Mouse (Mus musculus): ENCODE data around the gene Srrt. TPM values are rescaled to one million over a fixed set of nuclear protein-coding genes. Genes with fewer than 3 reads are reported as not detected.

Gene Srrt
- total and polyA plus RNA-seq, 2 experiments: 20.7 to 61.5 TPM

DNA sequence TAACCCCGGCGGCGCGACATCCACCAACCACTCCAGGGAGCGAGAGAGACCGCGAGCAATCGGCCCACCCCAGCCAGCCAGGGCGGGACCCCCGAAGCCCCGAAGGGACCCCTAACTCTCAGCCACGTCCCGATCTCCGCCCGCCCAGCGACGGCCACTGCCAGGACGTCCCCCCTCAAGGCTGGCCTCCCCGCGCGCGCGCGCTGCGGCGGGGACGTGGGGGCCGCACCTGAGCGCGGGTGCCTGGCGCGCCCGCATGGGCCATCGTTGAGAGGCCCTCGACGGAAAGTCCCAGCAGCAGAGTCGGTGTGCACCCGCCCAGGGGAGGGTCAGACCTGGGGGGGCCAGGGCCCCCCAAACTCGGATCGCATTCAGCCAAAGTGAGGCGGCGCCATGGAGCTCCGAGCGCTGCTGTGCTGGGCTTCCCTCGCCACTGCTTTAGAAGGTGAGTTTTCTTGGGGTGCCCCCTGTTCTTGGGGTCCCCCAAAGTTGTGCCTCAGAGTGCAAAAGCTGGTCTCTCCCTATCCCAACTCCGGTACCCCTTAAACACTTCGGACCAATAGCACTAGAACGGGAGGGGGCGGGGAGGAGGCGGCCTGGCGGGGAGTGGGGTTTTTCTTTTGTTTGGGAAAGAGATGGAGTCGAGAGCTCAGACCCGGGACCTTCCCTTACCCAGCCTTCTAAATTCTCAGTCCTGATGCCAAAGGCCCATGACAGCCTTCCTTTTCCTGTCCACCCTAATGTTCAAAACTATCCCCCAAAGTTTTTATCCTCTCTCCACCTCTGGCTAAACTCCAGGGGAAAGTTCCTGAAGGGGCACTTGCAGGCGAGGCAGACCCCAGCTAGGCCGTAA, 43.0 kb upstream of the Srrt start:
- H3K79me2 ChIP-seq (ENCODE audit: control insufficient read depth, insufficient read depth, low read length): peaks cover 13% of the 10 kb centered on the region
- no peaks in the 10 kb centered on the region for H3K27me3 ChIP-seq (ENCODE audit: control insufficient read depth, insufficient read depth, low read length)
- TF ChIP-seq CTCF (IDR thresholded peaks at IDR 0.05; ENCODE audit: low read depth, low read length) (no peak), POLR2A (IDR thresholded peaks at IDR 0.05; ENCODE audit: extremely low read depth, insufficient read depth, low read length) (no peak)
- peak overlapping the region; percentile 62 for H3K27ac ChIP-seq (replicated peaks; ENCODE audit: insufficient read depth, low read depth, low read length)
- DNase-seq (ENCODE audit: extremely low read depth, low read depth, low spot score): no peak
- H3K9ac ChIP-seq (ENCODE audit: low read depth, low read length): peak overlapping the region; percentile 88
- peak overlapping the region; percentile 76 for H3K4me3 ChIP-seq (ENCODE audit: insufficient read depth, low read depth, low read length)
- WGBS: under 1% methylated on average over 55 of the region's 55 CpGs
- peaks cover 8% of the 10 kb centered on the region for H3K4me1 ChIP-seq (ENCODE audit: control insufficient read depth, insufficient read depth, low read length)
- H3K36me3 ChIP-seq (ENCODE audit: control insufficient read depth, insufficient read depth, low read length): peaks cover 2% of the 10 kb centered on the region; the same call in 1 of the 2 replicates

DNA sequence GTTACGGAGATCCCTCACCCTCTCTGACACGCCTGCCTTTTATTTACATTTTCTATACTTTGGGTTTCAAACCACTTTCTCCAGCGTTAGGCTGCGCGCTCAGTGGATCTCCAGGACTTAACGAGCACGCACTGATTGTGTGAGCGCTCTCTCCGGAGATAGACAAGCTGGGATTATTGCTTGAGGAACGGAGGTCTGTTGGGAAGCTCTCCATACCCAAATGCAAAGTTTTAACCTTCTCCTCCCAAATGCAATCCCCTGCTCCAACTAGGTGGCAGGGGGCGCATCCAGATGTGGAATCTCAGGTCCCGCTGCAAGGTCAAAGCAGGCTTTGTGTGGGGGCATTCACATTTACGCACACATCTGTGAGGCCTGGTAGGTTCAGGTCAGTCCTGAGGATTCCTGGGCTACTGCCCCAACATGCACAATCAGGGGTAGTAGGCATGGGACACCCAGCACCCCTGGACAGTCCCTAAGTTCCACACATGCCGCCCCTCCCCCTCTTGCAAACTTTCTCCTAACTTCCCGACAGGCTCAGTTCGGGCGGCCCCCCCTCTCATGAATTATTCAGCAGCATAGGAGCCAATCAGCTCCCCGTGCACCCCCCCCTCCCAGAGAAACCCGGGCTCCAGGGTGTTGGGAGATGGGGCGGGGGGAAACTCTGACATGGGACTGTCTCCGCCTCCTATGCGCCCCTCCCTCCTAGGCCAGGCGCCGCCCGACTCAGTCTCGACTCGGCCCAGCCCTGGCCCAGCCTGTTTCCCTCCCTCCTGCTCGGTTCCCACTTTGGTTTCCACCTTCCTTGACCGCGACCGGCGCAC, 42.1 kb upstream of the Srrt start, which contains the start of gene Ephb4:
Ephb4 (plus strand) TSS at position 726 of the 821 bp plus-strand sequence.
- Histone ChIP-seq H3K79me2 (ENCODE audit: control insufficient read depth, insufficient read depth, low read length) (peaks cover 13% of the 10 kb centered on the region), H3K27me3 (ENCODE audit: control insufficient read depth, insufficient read depth, low read length) (no peaks in the 10 kb centered on the region)
- under 1% methylated on average over 32 of the region's 32 CpGs for WGBS

DNA sequence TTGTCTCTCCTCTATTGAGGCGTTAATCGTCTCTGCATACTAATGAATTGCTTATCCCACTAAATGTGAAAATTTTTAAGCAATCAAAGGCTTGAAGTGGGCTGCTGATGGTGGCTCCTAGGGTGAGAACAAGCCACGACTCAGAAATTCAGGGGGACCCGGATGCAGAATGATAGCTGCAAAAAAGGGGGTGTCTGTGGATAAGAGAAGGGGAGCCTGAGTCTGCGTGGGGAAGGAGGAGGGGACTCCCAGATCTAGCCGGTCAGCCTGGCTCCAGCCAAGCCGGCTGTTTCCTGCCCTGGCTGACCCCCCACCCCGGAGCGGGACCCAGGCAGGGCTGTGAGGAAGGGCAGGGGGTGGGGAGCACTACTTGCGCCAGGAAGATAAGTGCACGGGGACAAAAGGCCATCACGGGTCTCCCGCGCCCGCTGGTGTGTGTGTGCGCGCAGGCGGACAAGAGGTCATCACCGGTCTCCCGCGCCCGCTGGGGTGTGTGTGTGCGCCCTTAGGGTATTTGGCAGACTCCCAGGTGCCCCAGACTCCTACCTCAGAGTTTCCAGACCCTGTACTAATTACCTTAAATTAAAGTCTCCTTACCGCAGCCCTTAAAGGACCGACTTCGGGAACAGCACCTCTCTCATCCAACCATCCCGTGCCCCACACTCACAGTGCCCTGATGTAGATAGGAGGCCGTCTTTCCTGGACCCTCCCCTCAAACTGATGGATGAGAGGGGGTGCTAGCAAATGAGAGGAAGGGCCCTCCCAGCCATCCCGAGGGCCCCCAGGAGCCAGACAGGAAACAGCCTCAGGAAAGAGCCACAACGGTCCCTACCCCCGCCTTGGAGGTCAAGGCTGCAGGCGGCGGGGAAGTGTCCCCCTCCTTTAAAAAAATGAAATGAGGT, 41.3 kb upstream of the Srrt start:
- H3K27ac ChIP-seq (replicated peaks; ENCODE audit: insufficient read depth, low read depth, low read length): peak overlapping the region; percentile 81

More for the DNA sequence above, 42.1 kb upstream of the Srrt start, which contains the start of gene Ephb4:
- no peaks in the 10 kb centered on the region for H3K36me3 ChIP-seq (ENCODE audit: control insufficient read depth, insufficient read depth, low read length)
- peak; percentile 81 for DNase-seq (ENCODE audit: extremely low read depth, low read depth, low spot score)
- H3K9ac ChIP-seq (ENCODE audit: low read depth, low read length): peak within 1 kb of the TSS; percentile 88
- H3K4me1 ChIP-seq (ENCODE audit: control insufficient read depth, insufficient read depth, low read length): peaks cover 11% of the 10 kb centered on the region
- H3K27ac ChIP-seq (replicated peaks; ENCODE audit: insufficient read depth, low read depth, low read length): peak within 1 kb of the TSS; percentile 81
- TF ChIP-seq CTCF (IDR thresholded peaks at IDR 0.05; ENCODE audit: low read depth, low read length) (no peak), POLR2A (IDR thresholded peaks at IDR 0.05; ENCODE audit: extremely low read depth, insufficient read depth, low read length) (peak; percentile 90)
- H3K4me3 ChIP-seq (ENCODE audit: insufficient read depth, low read depth, low read length): peak within 1 kb of the TSS; percentile 76

DNA sequence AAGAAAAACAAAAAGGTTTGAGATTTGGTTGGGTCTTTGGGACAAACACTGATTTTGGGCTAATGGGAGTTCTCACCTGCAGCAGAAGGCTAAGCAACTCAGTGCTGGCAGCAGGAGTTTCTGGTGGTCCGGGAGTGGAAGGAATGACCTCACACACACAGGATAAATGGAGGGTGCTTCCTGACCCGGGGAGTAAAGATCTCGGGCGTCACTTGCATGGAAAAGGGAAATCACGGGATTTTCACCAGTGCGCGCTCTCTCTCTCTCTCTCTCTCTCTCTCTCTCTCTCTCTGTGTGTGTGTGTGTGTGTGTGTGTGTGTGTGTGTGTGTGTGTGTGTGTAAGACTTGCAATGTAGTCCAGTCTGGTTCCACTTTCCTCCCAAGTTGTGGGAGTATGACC, 40.4 kb upstream of the Srrt start:
- peak overlapping the region; percentile 81 for H3K27ac ChIP-seq (replicated peaks; ENCODE audit: insufficient read depth, low read depth, low read length)
- H3K27me3 ChIP-seq (ENCODE audit: control insufficient read depth, insufficient read depth, low read length): no peaks in the 10 kb centered on the region
- peaks cover 8% of the 10 kb centered on the region for H3K79me2 ChIP-seq (ENCODE audit: control insufficient read depth, insufficient read depth, low read length)
- H3K36me3 ChIP-seq (ENCODE audit: control insufficient read depth, insufficient read depth, low read length): no peaks in the 10 kb centered on the region
- H3K4me3 ChIP-seq (ENCODE audit: insufficient read depth, low read depth, low read length): peak overlapping the region; percentile 4
- WGBS: 6% methylated on average over 7 of the region's 7 CpGs
- peaks cover 11% of the 10 kb centered on the region for H3K4me1 ChIP-seq (ENCODE audit: control insufficient read depth, insufficient read depth, low read length)
- TF ChIP-seq POLR2A (IDR thresholded peaks at IDR 0.05; ENCODE audit: extremely low read depth, insufficient read depth, low read length) (no peak), CTCF (IDR thresholded peaks at IDR 0.05; ENCODE audit: low read depth, low read length) (no peak)
- peak overlapping the region; percentile 36; the same call in 1 of the 2 replicates for H3K9ac ChIP-seq (ENCODE audit: low read depth, low read length)
- peak; percentile 55 for DNase-seq (ENCODE audit: extremely low read depth, low read depth, low spot score)

More for the DNA sequence above, 41.3 kb upstream of the Srrt start:
- no peaks in the 10 kb centered on the region for H3K27me3 ChIP-seq (ENCODE audit: control insufficient read depth, insufficient read depth, low read length)
- no peaks in the 10 kb centered on the region for H3K36me3 ChIP-seq (ENCODE audit: control insufficient read depth, insufficient read depth, low read length)
- H3K9ac ChIP-seq (ENCODE audit: low read depth, low read length): peak overlapping the region; percentile 49
- TF ChIP-seq POLR2A (IDR thresholded peaks at IDR 0.05; ENCODE audit: extremely low read depth, insufficient read depth, low read length) (0 out of 2 replicates have a peak, but pooled peaks have one; percentile 17), CTCF (IDR thresholded peaks at IDR 0.05; ENCODE audit: low read depth, low read length) (no peak)
- peak; percentile 70 for DNase-seq (ENCODE audit: extremely low read depth, low read depth, low spot score)
- H3K4me3 ChIP-seq (ENCODE audit: insufficient read depth, low read depth, low read length): peak overlapping the region; percentile 29
- H3K79me2 ChIP-seq (ENCODE audit: control insufficient read depth, insufficient read depth, low read length): peaks cover 8% of the 10 kb centered on the region
- H3K4me1 ChIP-seq (ENCODE audit: control insufficient read depth, insufficient read depth, low read length): peaks cover 11% of the 10 kb centered on the region
- WGBS: under 1% methylated on average over 33 of the region's 33 CpGs

DNA sequence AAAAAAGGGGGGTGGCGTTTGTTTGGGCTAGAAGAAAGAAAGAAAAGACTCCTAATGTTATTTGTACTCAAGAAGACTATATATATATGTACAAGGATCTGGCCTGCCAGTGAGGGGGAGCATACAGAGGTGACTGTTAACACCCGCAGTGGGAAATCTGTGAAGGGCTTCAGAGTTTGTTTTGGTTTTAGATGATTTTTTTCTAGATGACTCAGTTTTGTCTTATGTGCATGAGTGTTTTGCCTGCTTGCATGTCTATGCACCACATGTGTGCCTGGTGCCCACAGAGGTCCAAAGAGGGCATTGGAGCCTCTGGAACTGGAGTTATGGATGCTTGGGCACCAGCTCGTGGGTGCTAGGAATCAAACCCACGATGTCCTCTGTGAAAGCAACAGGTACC, 39.5 kb upstream of the Srrt start:
- Histone ChIP-seq H3K4me3 (ENCODE audit: insufficient read depth, low read depth, low read length) (no peak overlapping the region), H3K36me3 (ENCODE audit: control insufficient read depth, insufficient read depth, low read length) (no peaks in the 10 kb centered on the region), H3K27ac (replicated peaks; ENCODE audit: insufficient read depth, low read depth, low read length) (peak overlapping the region; percentile 26; the same call in 1 of the 2 replicates), H3K4me1 (ENCODE audit: control insufficient read depth, insufficient read depth, low read length) (peaks cover 11% of the 10 kb centered on the region), H3K79me2 (ENCODE audit: control insufficient read depth, insufficient read depth, low read length) (peaks cover 5% of the 10 kb centered on the region), H3K9ac (ENCODE audit: low read depth, low read length) (no peak overlapping the region), H3K27me3 (ENCODE audit: control insufficient read depth, insufficient read depth, low read length) (no peaks in the 10 kb centered on the region)
- no peak for TF ChIP-seq POLR2A (IDR thresholded peaks at IDR 0.05; ENCODE audit: extremely low read depth, insufficient read depth, low read length)
- no peak for TF ChIP-seq CTCF (IDR thresholded peaks at IDR 0.05; ENCODE audit: low read depth, low read length)
- no peak for DNase-seq (ENCODE audit: extremely low read depth, low read depth, low spot score)
- 60% methylated on average over 4 of the region's 4 CpGs for WGBS
